Mouse (Mus musculus): Measurements from ENCODE around the gene Cfap58.

The Cfap58 gene

DNA sequence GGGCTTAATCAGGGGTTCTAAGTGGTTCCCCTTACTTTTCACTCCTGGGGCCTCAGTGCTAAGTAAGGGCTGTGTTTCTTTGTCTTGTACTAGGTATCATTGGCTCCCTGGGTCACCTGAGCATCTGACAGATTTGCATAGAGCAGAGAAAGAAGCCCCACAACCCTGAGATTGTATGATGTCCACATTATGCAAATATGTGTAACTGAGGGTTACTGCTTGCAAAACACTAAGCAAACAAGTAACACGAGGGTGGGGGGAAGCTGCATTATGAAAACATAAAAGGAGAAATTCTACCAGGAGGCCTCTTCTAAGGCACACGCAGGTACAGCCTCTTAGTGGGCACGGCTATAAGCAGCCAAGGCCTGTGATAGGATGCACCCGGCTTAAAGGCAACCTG lies 22.2 kb upstream of the Cfap58 start:
- in situ Hi-C loops (cut with MboI; ENCODE audit: low sequenced_read_pairs): no loop called here

DNA sequence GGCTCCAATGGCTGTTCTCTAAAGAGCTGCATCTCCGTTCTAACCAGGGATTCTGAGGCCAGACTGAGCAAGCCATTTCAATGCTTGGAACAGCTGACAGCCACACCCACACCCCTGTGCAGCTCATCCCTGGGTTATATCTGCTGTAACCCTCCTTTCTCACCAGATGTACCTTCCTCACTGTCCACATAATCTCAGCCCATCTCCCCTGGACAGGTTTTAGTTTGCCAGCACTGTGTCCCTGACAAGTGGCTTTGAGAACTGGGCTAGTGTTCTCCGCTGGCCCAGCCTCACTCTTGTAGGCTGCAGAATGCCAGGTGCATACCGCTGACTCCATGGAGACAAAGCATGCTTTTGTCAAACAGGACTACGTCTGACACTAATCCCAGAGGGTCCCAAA lies 20.1 kb upstream of the Cfap58 start:
- in situ Hi-C loops (cut with MboI; ENCODE audit: low sequenced_read_pairs): no loop called here

DNA sequence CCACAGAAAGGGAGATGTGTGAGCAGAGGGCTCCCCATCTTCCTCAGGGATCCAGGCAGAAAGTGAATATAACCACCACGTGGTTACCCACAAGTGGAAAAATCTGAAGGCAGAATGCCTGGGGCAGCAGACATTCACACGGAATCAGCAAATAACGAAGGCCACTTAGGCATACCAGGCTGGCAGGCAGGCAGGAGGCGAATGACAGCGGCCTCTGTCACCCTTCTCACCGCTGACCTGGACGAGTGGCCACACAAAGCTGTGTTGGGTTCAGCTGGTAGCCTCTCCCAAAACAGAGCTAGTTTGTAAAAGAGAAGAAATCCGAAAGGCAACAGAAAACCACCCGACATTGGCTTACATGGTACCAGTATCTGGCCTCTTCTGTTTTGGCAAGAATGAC lies 19.5 kb upstream of the Cfap58 start:
- in situ Hi-C loops (cut with MboI; ENCODE audit: low sequenced_read_pairs): no loop called here

DNA sequence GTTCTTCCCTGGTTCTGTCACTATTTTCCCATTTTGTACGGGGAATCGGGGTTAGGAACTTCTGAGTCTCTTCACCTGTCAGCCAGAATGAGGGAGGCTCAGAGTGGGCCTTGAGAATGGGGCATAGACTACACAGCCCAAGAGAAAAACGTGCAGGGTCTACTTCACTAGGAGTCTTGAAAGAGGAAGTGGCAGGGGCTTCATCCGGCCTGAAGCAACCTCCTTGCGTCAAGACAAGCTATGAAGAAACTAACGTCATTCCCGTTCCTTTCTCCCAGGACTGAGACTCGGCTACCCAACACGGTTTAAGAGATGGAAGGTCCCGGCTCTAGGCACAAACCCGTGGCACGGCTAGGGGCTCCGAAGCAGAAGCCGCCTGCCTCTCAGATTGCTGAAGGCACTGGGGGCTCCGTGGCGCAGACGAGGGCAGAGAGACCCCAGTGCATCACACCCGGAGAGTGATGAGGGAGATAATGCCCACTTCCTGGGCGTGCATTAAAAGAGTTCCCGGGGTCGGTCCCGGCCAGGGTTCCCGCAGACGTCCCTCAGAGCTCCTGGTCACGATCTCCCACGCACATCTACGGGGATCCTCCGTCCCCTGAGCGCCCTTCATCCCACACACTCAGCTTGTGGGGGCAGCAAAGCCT lies 18.9 kb upstream of the Cfap58 start:
- in situ Hi-C loops (cut with MboI; ENCODE audit: low sequenced_read_pairs): no loop called here

DNA sequence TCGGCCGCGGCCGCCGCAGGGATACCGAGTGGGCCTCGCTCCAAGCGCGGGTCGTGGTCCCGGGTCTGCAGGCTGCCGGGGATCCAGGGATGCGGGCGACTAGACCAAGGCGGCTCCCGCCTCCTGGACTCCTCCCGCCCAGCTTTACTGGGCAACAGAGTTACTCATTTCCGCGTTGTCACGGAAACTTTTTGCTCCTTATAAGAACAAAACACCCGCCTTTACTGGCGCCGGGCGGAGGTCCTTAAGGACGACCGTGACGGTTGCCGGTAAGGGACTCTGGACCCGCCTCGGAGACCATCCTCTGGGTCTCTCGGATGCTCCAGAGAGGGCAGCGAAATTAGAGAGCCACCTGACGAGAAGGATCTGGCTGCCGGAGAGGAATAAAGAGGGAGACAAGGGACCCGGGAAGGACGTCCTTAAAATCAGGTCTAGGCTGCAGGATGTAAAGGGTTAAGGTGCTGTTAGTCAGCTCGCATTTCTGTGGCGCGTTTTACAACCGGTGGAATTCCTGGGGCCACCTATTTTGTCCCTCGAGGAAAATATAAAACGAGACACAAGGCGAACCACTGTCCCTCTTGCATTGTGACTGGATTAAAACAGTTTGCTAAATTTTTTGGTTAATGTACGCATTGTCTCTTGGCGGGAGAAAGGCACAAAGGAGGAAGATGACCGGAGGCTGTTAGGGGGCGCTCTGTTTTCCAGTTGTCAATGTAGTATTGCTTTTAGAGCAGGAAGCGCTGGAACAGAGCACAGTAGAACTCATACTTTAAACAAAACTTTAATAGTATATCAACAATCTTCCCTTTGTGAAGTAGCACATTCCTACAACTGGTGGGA lies 18.1 kb upstream of the Cfap58 start, which contains the start of the genes Cfap43 and Itprip:
Gene Cfap43 (minus strand): TSS at position 162 of the 840 bp plus-strand sequence.
Gene Itprip (minus strand): TSS at position 174 of the 840 bp plus-strand sequence.
- in situ Hi-C loops (cut with MboI; ENCODE audit: low sequenced_read_pairs): no loop called here

DNA sequence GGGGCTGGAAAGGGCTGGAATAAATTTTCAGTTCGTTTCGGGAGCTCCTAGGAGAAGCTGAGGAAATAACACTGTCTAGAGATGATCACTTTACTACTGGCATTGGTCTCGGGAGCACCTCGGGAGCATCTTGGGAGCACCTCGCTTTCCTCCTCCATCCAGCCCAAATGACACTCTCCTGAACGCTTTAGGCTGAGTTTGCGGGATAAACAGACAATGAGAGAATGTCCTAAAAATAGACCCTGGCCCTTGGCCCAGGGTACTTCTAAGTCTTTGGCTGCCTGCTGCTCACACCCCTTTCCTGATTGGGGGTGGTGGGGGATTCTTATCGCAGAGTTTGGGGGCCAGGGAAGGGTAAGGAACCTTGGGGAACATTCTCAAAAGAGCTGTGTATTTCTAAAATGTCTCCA lies 17.5 kb upstream of the Cfap58 start:
- in situ Hi-C loops (cut with MboI; ENCODE audit: low sequenced_read_pairs): no loop called here

DNA sequence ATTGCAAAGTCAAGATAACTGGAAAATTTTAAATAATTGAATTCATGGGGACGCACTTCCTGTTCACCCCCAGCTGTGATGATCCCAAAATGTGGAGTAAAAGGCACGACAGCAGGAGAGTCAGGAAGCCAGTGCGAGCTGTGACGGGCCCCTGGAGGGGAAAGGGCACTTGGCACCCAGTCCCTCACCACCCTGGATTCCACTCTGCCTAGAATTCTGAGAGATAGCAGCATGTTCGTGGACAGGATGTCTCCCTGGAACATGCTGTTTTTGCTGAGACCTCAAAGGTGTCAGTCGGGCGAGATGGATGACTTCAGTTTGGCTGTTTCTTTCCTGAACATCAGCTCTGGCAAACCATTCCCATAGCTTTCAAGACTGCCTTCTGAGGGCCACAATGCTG lies 11.7 kb upstream of the Cfap58 start:
- in situ Hi-C loops (cut with MboI; ENCODE audit: low sequenced_read_pairs): no loop called here

DNA sequence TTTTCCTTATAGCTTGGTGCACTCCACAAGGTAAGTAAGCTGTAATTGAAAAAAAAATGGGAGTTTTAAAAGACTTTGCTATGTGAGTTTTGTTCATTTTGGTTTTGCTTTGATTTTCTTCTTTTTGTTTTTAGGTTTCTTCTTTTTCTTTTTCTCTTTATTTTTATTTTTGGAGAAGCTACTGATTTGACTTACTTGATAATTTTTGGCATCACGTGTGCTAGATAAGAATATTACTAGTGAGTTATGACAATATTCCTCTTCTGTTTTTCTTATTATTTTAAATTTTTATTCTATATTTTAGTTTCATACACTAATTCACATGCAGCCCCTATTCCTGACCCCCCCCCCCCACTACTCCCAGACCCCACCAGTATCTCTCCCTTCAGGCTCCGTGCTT lies 10.4 kb upstream of the Cfap58 start:
- in situ Hi-C loops (cut with MboI; ENCODE audit: low sequenced_read_pairs): no loop called here

DNA sequence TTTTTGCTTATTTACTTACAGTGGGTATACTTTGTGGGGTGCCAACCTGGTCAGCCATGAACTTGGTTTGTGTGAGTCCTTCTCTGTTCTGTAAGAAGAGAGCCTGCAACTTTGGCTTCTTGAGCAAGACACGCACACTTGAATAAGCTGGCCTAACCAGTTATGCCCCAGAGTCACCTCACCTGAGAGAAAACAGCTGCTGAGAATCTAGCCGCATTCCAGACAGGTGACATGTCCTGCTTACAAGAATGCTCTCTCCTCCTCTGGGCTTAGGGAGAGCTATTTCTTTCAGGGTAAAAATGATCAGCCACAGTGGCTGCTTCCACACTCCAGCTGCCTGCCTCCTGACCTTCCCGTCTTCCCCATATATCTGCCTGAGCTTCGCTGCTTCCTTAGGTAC lies 8.4 kb upstream of the Cfap58 start:
- in situ Hi-C loops (cut with MboI; ENCODE audit: low sequenced_read_pairs): no loop called here

DNA sequence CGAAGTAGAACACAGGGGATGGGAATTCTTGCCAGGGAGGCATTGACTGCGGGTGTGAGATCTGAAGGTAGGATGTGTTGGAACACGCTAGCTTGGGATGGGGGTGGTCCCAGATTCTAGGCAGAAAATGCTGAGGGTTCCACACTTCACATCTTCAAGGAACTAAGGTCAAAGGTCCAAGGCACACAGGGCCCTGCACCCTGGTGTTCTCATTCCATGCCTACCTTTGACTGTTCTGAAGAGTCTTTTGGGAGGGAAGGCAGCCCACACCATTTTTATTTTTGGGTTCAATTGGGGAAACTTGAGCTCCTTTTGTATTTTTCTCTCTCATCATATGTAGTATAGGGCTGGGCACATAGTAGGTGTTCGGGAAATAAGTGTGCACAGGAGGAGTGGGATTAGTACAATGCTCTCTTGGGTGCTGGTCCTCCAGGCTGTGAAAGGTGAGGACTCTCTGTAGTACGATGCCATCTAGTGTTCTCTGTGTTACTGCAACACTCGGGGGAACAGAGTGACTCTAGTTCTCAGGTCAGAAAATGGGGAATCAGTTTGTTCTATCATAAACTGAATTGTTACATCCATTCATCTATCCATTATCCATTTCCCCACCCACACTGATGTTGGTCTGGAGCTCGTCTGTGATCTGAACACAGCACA lies 5.4 kb upstream of the Cfap58 start:
- in situ Hi-C loops (cut with MboI; ENCODE audit: low sequenced_read_pairs): loop anchor here (5.0 kb wide), 1 partner anchor 50 kb away; no protein-coding TSS in a partner anchor

DNA sequence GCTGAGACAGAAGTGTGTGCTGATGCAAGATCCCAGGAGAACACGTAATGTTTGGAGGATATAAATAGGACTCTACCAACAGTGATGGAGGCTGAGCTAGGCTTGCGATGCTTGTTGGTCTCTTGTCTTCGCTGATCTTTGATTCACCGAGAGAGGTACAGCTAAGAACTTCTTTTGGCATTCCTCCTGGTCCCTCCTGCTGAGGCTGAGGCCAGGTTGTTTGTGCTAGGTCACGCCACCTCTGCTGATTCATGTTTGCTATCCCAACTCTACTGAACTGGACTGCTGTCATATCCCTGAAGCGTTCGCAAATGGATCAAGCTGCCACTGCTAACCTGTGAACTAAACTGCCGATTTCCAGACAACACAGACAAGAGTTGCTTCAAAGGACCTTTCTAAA lies 3.3 kb upstream of the Cfap58 start:
- in situ Hi-C loops (cut with MboI; ENCODE audit: low sequenced_read_pairs): loop anchor here (5.0 kb wide), 1 partner anchor 52 kb away; no protein-coding TSS in a partner anchor

DNA sequence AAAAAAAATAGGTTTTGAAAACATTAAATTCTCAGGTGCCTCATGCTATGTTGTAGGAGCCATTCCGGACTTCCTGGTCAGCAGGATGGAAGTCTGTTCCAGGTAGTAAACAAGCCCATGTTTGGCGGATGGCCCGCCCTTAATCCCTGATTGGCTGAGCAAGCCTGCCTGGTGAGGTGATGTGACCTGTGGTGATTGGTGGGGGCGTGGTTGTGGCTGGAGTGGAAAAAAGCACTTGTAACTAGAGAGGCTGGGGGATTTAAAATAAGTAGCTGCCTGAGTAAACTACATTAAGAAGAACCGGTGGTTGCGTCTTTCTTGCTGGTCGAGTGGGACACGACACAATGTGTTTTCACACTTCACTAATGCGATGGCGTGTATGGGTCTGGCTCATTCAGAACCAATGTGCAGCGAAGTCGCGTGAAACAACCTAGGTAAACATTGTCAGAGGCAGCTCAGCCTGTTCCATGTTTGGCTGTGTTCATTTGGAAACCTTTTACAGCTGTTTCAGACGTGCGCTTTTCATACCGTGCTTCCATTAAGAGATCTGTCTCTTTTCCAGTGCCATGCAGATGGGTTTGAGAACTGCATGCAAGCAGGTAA lies 2.7 kb upstream of the Cfap58 start:
- in situ Hi-C loops (cut with MboI; ENCODE audit: low sequenced_read_pairs): loop anchor here (5.0 kb wide), 1 partner anchor 52 kb away; no protein-coding TSS in a partner anchor

DNA sequence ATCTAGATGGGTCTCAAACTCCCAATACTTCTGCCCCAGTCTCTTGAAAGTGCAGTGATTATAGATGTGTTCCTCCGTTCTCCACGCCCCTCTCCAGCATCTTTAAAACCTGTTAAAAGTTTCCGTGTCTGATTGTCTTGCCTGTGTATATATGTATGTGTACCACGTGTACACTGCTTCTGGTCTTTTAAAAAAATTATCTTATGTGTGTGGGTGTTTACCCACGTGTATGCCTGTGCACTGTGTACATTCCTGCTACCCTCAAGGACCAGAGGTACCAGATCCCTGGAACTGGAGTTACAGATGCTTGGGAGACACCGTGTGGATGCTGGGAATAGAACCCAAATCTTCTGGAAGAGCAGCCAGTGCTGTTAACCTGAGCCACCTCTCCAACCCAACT lies 1.9 kb upstream of the Cfap58 start:
- in situ Hi-C loops (cut with MboI; ENCODE audit: low sequenced_read_pairs): no loop called here

DNA sequence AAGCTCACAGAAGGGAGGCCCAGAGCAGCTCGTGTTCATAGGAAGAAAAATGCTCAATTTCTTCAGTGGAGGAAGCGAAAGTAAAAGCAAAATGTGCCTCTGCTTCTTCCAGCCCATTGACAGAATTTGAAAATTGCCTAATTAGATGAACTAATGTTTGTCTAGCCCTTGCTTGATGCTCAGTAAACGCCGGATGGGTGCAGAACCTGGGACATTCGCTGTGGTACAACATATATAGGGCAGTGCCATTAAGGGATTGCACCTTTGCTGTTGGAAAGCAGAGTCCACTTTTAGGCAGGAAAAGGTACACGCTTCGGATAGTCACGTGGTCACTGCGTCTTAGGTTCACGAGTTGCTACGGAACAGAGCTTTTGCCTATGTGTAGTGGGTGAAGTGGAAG lies 985 bp upstream of the Cfap58 start:
- in situ Hi-C loops (cut with MboI; ENCODE audit: low sequenced_read_pairs): no loop called here

DNA sequence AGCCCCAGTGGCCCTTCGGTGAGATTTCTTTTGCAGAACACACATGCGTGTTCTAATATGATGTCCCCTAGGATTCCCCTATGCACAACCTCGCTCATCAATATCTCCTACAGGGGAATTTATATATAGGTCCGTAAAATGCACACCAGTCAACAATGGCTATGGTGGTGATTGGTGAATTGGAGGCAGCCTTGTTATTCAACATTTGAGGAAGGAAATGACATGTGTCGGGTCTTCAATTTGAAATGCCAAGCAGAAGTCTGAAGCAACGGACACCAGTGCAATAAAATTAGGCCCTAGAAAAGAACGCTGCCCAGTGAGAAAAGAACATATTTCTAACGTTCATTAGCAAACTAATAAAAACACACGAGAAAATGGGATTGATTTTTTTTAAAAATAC lies 537 bp upstream of the Cfap58 start:
- in situ Hi-C loops (cut with MboI; ENCODE audit: low sequenced_read_pairs): no loop called here

DNA sequence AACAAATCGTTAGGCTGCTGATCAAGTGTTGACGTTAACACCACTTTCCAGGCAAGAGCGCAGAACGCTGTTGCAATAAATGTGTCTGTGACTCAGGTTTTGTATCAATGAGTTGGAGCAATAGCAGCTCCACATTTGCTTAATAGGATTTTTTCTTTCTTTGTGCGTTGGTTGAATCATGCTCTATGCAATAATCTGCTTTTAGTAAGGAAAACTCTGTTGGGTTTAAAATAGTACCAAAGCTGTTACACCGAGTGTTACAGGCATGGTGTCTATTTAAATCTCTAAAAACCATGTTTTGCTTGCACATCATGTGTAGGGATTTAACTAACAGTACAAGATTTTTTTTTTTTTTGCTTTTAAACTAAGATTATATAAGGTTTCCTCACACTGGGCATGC lies 1.9 kb downstream of the Cfap58 start:
- in situ Hi-C loops (cut with MboI; ENCODE audit: low sequenced_read_pairs): no loop called here

DNA sequence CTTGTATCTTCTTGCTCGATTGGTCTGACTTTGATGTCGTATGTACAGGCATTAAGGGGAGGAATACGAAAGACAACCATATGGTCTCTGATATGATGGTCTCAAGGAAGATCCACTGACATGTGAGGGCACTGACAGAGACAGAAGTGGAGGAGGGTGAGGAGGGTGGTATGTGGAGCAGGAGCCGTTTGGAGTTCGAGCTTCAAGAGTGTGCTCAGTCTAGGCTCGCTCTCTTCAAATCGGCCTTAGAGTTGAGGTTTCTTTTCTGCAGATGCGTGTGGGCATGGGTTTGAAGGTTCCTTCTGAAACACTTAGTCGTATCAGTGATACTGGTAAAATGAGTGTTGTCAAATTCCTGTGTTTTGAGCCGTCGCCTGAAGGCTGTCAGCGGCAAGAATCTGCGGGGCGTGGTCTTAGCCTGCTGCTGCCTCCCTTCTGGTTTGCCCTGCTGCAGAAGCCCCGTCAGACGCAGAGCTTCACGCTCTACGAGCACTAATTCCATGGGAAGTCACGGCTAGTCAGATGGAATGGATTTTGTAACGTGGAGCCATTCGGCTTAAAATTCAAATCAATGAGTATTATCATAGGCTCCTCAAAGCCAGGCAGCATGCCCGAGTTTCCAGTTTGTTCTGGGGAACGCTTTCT lies 9.5 kb downstream of the Cfap58 start:
- in situ Hi-C loops (cut with MboI; ENCODE audit: low sequenced_read_pairs): no loop called here

DNA sequence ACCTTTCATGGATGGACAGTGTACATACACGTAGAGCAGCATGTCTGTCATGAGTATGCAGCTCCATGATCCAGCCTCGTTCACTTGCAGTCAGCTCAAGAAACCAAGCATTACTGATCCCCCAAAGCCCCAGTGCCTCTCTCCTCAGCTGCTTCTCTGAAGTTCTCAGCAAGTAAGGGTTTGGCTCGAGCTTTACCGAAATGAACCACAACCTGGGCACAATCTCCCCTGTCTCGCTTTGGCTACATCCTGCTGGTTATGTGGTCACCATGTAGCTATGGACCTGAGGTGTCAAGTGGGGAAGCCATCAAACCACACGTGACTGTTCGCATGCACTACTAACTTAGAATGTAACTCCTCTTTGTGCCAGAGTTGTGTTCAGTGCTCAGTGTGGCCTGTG lies 13.5 kb downstream of the Cfap58 start:
- in situ Hi-C loops (cut with MboI; ENCODE audit: low sequenced_read_pairs): no loop called here

DNA sequence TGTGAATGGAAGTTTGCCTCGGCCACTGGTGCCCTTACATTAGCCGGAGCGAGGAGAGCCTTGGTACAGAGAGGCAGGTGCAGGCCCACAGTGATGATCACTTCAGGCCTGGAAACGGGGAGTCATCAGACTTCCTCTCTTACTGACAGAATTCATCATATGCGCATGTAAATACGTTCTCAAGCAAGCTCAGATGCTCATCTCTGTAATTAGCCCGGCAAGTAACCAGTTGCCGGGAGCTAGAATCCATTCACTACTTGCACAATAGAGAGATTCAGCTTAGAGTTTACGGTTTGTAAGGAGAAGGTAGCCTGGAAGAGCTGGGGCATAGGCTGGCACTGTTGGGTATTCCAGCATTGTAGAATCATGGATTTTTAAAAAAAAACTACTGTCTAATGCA lies 15.7 kb downstream of the Cfap58 start:
- in situ Hi-C loops (cut with MboI; ENCODE audit: low sequenced_read_pairs): no loop called here

DNA sequence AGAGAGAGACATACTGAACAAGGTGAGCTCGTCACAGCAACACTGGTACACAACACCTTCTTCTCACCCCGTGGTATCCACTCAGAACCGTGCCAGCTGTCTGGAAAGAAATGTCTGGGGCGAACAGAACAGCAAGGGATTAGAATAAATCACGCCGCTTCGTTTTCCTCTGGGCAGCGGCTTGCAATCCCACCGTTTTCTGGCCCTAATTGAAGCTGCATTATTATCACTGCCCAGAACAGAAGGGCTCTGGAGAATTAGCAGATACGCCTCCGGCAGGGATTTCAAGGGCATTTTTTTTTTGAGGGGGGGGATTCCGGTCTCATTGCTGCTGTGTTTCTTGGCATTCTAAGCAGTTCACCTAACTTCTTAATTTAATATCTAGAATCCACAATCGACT lies 20.7 kb downstream of the Cfap58 start:
- in situ Hi-C loops (cut with MboI; ENCODE audit: low sequenced_read_pairs): no loop called here
